Mouse (Mus musculus): Measurements from ENCODE around the gene Zfp687. TPM values are rescaled to one million over a fixed set of nuclear protein-coding genes. Genes with fewer than 3 reads are reported as not detected.

The Zfp687 gene
- polyA plus RNA-seq, 1 experiment, result 25.1 TPM

DNA sequence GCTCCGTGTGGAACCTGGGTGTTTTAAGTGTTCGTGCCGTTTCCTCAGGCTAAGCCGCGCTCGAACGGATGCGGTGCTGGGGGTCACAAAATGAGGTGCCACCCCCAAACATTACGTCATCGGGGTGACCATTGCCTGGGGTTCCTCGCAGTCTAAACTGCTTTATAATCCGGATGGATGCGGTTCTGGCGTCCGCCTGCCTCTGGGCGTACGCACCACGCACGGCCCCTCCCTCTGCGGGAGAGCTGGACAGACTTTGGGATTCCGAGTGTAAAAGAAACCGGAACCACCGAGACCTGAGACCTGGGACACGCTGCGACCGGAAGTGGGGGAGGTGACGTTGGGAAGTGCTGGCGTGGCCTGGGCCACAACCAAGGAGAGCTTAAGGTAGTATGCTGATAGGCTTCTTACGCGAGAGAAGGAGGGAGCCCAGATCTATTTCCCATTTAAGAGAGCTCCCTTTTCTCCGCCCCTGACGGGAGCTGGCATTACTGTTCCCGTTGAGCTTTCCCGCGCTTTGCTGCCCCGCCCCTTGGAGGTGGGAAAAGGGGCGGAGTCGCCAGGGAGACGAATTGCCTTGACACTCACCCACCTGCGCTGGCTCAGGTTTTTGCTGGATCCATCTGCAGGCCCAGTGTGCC, 763 bp upstream of the Zfp687 start:
- peak; percentile 97 for DNase-seq (ENCODE audit: low read depth)
- TF ChIP-seq CTCF (IDR thresholded peaks at IDR 0.05; ENCODE audit: borderline replicate concordance, extremely low read depth, insufficient read depth, insufficient read length), result no peak

- TF ChIP-seq POLR2A (IDR thresholded peaks at IDR 0.05; ENCODE audit: borderline replicate concordance, extremely low read depth, insufficient read depth, insufficient read length, poor library complexity, severe bottlenecking), result no peak
- no peak for TF ChIP-seq CTCF (IDR thresholded peaks at IDR 0.05; ENCODE audit: borderline replicate concordance, extremely low read depth, insufficient read depth, insufficient read length)
- DNase-seq (ENCODE audit: low read depth), result peak; percentile 47
Observed at GRCm38 (mm10) chr3:95014428-95015151, 658 bp downstream of the Zfp687 start.

DNA sequence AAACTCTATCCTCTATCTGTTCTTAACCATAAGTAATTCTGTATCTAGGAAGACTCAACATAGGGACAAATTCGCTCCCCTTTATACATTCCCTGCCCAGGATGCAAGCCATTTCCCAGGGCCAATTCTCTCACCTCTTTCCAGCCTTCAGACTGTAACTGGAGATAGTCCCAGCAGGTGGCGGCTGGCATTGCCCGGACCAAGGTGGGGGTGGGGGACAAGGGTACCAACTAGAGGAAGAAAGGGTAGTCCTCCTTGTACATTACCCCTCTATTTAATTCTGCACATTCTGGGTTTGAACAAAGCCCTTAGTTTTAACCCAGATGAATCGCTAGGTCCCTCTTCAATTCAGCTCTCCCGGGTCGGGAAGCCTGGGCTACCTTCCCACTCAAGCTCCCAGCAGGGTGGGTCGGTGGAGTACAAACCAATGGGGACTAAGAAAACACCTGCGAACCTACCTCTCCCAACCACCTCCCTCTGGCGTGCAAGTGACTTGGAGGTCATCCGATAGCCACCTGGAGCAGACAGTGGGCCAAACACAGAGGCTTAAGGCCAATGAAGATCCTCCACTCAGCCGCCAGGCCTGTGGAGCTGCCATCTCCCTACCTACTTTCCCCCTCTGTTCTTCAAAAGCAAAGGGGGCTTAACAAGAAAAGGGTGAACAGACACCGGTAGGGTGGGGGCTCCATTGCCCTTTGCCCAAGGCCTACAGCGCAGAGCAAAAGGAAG, 1.4 kb downstream of the Zfp687 start:
- no peak for TF ChIP-seq POLR2A (IDR thresholded peaks at IDR 0.05; ENCODE audit: borderline replicate concordance, extremely low read depth, insufficient read depth, insufficient read length, poor library complexity, severe bottlenecking)
- TF ChIP-seq CTCF (IDR thresholded peaks at IDR 0.05; ENCODE audit: borderline replicate concordance, extremely low read depth, insufficient read depth, insufficient read length), result no peak
- DNase-seq (ENCODE audit: low read depth), result no peak

GRCm38 (mm10) chr3:95012982-95013381, 2.3 kb downstream of the Zfp687 start:
- DNase-seq (ENCODE audit: low read depth), result no peak
- TF ChIP-seq CTCF (IDR thresholded peaks at IDR 0.05; ENCODE audit: borderline replicate concordance, extremely low read depth, insufficient read depth, insufficient read length) (no peak), POLR2A (IDR thresholded peaks at IDR 0.05; ENCODE audit: borderline replicate concordance, extremely low read depth, insufficient read depth, insufficient read length, poor library complexity, severe bottlenecking) (no peak)

GRCm38 (mm10) chr3:95010396-95010795, 4.9 kb downstream of the Zfp687 start:
- TF ChIP-seq POLR2A (IDR thresholded peaks at IDR 0.05; ENCODE audit: borderline replicate concordance, extremely low read depth, insufficient read depth, insufficient read length, poor library complexity, severe bottlenecking) (no peak), CTCF (IDR thresholded peaks at IDR 0.05; ENCODE audit: borderline replicate concordance, extremely low read depth, insufficient read depth, insufficient read length) (no peak)
- no peak for DNase-seq (ENCODE audit: low read depth)

DNA sequence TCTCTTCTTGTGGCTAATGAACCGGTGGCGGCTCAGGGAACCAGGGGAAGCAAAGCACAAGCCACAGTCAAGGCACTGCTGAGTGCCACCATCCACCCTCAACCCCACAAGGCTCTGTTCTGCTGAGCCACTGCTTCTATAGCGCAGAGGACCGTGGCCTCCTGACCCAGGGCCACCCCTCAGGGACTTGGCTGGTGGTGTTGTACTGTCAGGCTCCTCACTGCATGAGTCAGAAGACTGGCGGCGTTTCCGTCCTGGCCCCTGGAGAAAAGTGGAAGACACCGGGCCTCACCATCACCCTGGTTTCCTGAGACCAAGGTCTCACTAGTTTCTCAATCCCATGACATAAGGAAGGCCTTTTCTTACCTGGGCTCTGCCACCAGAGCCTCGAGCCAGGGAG, 7.5 kb downstream of the Zfp687 start:
- TF ChIP-seq POLR2A (IDR thresholded peaks at IDR 0.05; ENCODE audit: borderline replicate concordance, extremely low read depth, insufficient read depth, insufficient read length, poor library complexity, severe bottlenecking), result no peak
- no peak for TF ChIP-seq CTCF (IDR thresholded peaks at IDR 0.05; ENCODE audit: borderline replicate concordance, extremely low read depth, insufficient read depth, insufficient read length)
- no peak for DNase-seq (ENCODE audit: low read depth)

GRCm38 (mm10) chr3:95005651-95006050, 9.6 kb downstream of the Zfp687 start:
- DNase-seq (ENCODE audit: low read depth), result no peak
- no peak for TF ChIP-seq CTCF (IDR thresholded peaks at IDR 0.05; ENCODE audit: borderline replicate concordance, extremely low read depth, insufficient read depth, insufficient read length)
- TF ChIP-seq POLR2A (IDR thresholded peaks at IDR 0.05; ENCODE audit: borderline replicate concordance, extremely low read depth, insufficient read depth, insufficient read length, poor library complexity, severe bottlenecking), result no peak

DNA sequence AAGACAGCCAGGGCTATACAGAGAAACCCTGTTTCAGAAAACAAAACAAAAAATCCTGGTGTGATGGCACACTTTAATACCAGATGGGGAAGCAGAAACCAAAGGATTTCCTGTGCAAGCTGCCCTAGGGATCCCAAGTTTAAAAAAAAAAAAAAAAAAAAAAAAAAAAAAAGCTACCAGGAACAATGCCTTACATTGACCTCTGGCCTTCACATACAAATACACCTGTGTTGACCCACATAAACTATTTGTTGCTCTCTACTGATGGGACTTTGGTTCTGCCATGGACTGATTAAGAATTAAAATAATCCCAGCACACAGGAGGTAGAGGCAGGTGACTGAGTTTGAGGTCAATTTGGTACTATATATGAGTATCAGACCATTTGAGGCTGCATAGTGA, 12.0 kb downstream of the Zfp687 start:
- no peak for TF ChIP-seq CTCF (IDR thresholded peaks at IDR 0.05; ENCODE audit: borderline replicate concordance, extremely low read depth, insufficient read depth, insufficient read length)
- TF ChIP-seq POLR2A (IDR thresholded peaks at IDR 0.05; ENCODE audit: borderline replicate concordance, extremely low read depth, insufficient read depth, insufficient read length, poor library complexity, severe bottlenecking), result no peak
- no peak for DNase-seq (ENCODE audit: low read depth)

- no peak for TF ChIP-seq POLR2A (IDR thresholded peaks at IDR 0.05; ENCODE audit: borderline replicate concordance, extremely low read depth, insufficient read depth, insufficient read length, poor library complexity, severe bottlenecking)
- TF ChIP-seq CTCF (IDR thresholded peaks at IDR 0.05; ENCODE audit: borderline replicate concordance, extremely low read depth, insufficient read depth, insufficient read length), result no peak
- DNase-seq (ENCODE audit: low read depth), result peak; percentile 67
Observed at GRCm38 (mm10) chr3:95002569-95002968, 12.7 kb downstream of the Zfp687 start.

GRCm38 (mm10) chr3:94996946-94997345, 18.3 kb downstream of the Zfp687 start:
- peak; percentile 72 for DNase-seq (ENCODE audit: low read depth)
- TF ChIP-seq POLR2A (IDR thresholded peaks at IDR 0.05; ENCODE audit: borderline replicate concordance, extremely low read depth, insufficient read depth, insufficient read length, poor library complexity, severe bottlenecking) (no peak), CTCF (IDR thresholded peaks at IDR 0.05; ENCODE audit: borderline replicate concordance, extremely low read depth, insufficient read depth, insufficient read length) (peak; percentile 89)

DNA sequence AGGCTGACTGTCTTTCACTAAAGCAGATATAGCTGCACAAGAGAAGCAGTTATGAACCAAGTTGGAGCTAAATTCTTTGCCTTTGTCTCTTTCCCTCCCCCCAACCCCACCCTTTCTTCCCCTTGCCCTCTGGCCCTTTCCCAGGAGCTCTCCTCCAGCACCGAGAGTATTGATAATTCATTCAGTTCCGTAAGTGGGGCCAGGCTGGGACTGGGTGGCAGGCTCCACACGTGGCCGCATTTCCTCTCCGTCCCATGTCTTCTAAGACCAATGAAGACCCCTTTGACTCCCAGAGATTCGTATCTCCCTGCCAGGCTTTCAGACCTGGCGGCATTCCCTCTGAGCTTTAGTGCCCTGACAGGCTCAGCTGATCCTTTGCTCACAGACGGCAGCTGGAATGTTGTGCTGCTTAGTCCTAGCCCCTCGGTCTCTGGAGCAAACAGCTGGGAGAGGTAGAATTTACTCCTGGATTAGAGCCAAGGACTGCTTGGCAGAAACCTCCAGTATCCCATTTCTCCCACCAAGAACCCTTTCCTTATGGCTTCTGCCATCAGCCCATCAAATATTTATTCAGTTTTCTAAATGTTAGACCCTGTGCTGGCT, 26.0 kb downstream of the Zfp687 start:
- peak; percentile 30 for DNase-seq (ENCODE audit: low read depth)
- TF ChIP-seq POLR2A (IDR thresholded peaks at IDR 0.05; ENCODE audit: borderline replicate concordance, extremely low read depth, insufficient read depth, insufficient read length, poor library complexity, severe bottlenecking), result no peak
- no peak for TF ChIP-seq CTCF (IDR thresholded peaks at IDR 0.05; ENCODE audit: borderline replicate concordance, extremely low read depth, insufficient read depth, insufficient read length)

Data from brain, embryonic 14.5 days (tissue).